27 mouse cellular contexts compared by ENCODE assay signal in the genomic region with DNA sequence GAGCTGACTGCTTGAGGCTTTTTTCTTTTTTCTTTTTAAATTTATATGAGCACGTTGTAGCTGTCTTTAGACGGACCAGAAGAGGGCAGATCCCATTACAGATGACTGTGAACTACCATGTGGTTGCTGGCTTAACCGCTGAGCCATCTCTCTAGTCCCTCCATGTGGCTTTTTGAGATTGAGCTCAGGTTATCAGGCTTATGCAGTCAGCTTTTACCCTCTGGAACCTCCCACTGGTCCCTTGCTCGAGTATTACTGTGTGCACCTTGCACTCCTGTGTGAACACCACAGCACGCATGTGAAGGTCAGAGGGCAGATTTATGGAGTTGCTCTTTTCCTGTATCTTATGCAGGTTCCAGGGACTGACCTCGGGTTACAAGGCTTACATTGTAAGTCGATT. TPM values are rescaled to one million over a fixed set of nuclear protein-coding genes. Genes with fewer than 3 reads are reported as not detected.
DNase-seq lines count a peak whose midpoint lies in the region; ATAC-seq and TF ChIP-seq lines count a peak whose summit lies in the region.
"Had no signal": no experiment of that assay in that cellular context is flagged by ENCODE, and none has a peak within 500 bp of the region (broad histone marks: within the 10 kb centered on the region; RNA-seq: fewer than 3 reads in every experiment).

No protein-coding gene starts in this region.

- TF ChIP-seq CTCF in MEL (IDR thresholded peaks at IDR 0.05 in 2 of 3, conservative IDR thresholded peaks at IDR 0.05 in 1 of 3; ENCODE audit: control insufficient read depth in 1 of 3, insufficient read depth in 1 of 3, low read depth in 2 of 3, low read length in 3 of 3, poor library complexity in 1 of 3, severe bottlenecking in 1 of 3) = no peak

- TF ChIP-seq RAD21 in MEL (IDR thresholded peaks at IDR 0.05; ENCODE audit: low read depth, low read length) = no peak

- ATAC-seq in common myeloid progenitor, adult 5-6 weeks (replicated peaks; ENCODE audit: low read depth, poor library complexity, severe bottlenecking) = peak; percentile 60
- peak; percentile 90 for ATAC-seq in liver, embryonic 16.5 days (ENCODE audit: low read depth)
- no peak for ATAC-seq in CD4-positive, CD25-positive, alpha-beta regulatory T cell, adult 4 months
- ATAC-seq: forebrain, embryonic 13.5 days; Patski had no signal

- TF ChIP-seq EP300 in MEL (IDR thresholded peaks at IDR 0.05; ENCODE audit: low read depth in 1 of 2, low read length in 2 of 2) = no peak

- H3K27ac ChIP-seq in MEL (ENCODE audit: control insufficient read depth, low read depth, low read length) = no peak overlapping the region
- H3K27ac ChIP-seq in liver, embryonic 16.5 days (ENCODE audit: low read length) = peak overlapping the region; percentile 67
- H3K27ac ChIP-seq: embryonic facial prominence, embryonic 12.5 days; forebrain, embryonic 13.5 days; hindbrain, embryonic 15.5 days; left cerebral cortex, adult 2 months; limb, embryonic 15.5 days; macrophage; neural tube, embryonic 15.5 days had no signal

- H3K79me2 ChIP-seq in MEL (ENCODE audit: control insufficient read depth, insufficient read depth, low read length, poor library complexity) = no peaks in the 10 kb centered on the region

- no peak overlapping the region for H3K4me3 ChIP-seq in MEL (ENCODE audit: control insufficient read depth in 1 of 2, insufficient read depth in 1 of 2, low read depth in 2 of 2, low read length in 2 of 2)
- no peak overlapping the region for H3K4me3 ChIP-seq in liver, embryonic 16.5 days (ENCODE audit: low read depth, low read length)
- H3K4me3 ChIP-seq: embryonic facial prominence, embryonic 12.5 days; erythroblast, embryonic 14.5 days; forebrain, embryonic 13.5 days; hindbrain, embryonic 15.5 days; left cerebral cortex, adult 2 months; limb, embryonic 15.5 days; neural tube, embryonic 15.5 days had no signal

- DNase-seq in MEL (ENCODE audit: low read depth, low spot score) (peak; percentile 13), liver (peak; percentile 70)
- no peak for DNase-seq in left cerebral cortex, postnatal 10 days (ENCODE audit: extremely low spot score in 1 of 2, low spot score in 2 of 2)
- no peak for DNase-seq in cerebellum, adult 18-20 months
- no peak for DNase-seq in frontal cortex, adult 2 months (ENCODE audit: extremely low spot score in 1 of 2, low spot score in 1 of 2)
- DNase-seq: adrenal gland, adult 2 months; cerebellum, postnatal 10 days; kidney, adult 18-20 months; layer of hippocampus, adult 9-11 months; left cerebral cortex, postnatal 4 days; right cerebral cortex, postnatal 25 days; spleen, adult 18-20 months; thymus, adult 18-20 months; thymus, postnatal 36 days had no signal

- peaks cover 10 to 11% of the 10 kb centered on the region in 2 experiments for H3K4me1 ChIP-seq in MEL (ENCODE audit: control insufficient read depth in 1 of 2, insufficient read depth in 2 of 2, low read length in 2 of 2)
- peaks cover 33% of the 10 kb centered on the region for H3K4me1 ChIP-seq in liver, embryonic 16.5 days (ENCODE audit: control insufficient read depth, low read depth, low read length)
- H3K4me1 ChIP-seq: embryonic facial prominence, embryonic 12.5 days; forebrain, embryonic 13.5 days; hindbrain, embryonic 15.5 days; limb, embryonic 15.5 days; neural tube, embryonic 15.5 days had no signal

- H3K27me3 ChIP-seq in MEL (ENCODE audit: control insufficient read depth in 1 of 2, insufficient read depth in 2 of 2, low read length in 2 of 2) = no peaks in the 10 kb centered on the region
- H3K27me3 ChIP-seq in liver, embryonic 16.5 days (ENCODE audit: control insufficient read depth, insufficient read depth, low read depth, low read length) = no peaks in the 10 kb centered on the region
- H3K27me3 ChIP-seq: embryonic facial prominence, embryonic 12.5 days; forebrain, embryonic 13.5 days; hindbrain, embryonic 15.5 days; limb, embryonic 15.5 days; neural tube, embryonic 15.5 days; Patski had no signal

- intact Hi-C loops in left cerebral cortex, postnatal 10 days (cut with DNase I) = no loop called here

- no peak for TF ChIP-seq POLR2A in MEL (IDR thresholded peaks at IDR 0.05; ENCODE audit: control insufficient read depth in 1 of 2, insufficient read depth in 1 of 2, low read depth in 1 of 2, low read length in 2 of 2, poor library complexity in 1 of 2)

- peak overlapping the region; percentile 3; the same call in 1 of the 2 replicates for H3K4me2 ChIP-seq in liver, embryonic 16.5 days (ENCODE audit: low read depth, low read length)
- H3K4me2 ChIP-seq: embryonic facial prominence, embryonic 12.5 days; forebrain, embryonic 13.5 days; hindbrain, embryonic 15.5 days; limb, embryonic 15.5 days; midbrain, embryonic 11.5 days; neural tube, embryonic 15.5 days had no signal

- no peaks in the 10 kb centered on the region for H3K9me3 ChIP-seq in MEL (replicated peaks; ENCODE audit: insufficient read depth, low read length)
- H3K9me3 ChIP-seq in liver, embryonic 16.5 days (replicated peaks; ENCODE audit: control insufficient read depth, low read length) = no peaks in the 10 kb centered on the region
- H3K9me3 ChIP-seq: embryonic facial prominence, embryonic 12.5 days; forebrain, embryonic 13.5 days; hindbrain, embryonic 15.5 days; limb, embryonic 15.5 days; neural tube, embryonic 15.5 days had no signal

- no peak overlapping the region for H3K9ac ChIP-seq in MEL (ENCODE audit: control insufficient read depth, low read depth, low read length, poor library complexity, severe bottlenecking)
- H3K9ac ChIP-seq in liver, embryonic 16.5 days (ENCODE audit: low read depth, low read length) = no peak overlapping the region
- H3K9ac ChIP-seq: embryonic facial prominence, embryonic 12.5 days; forebrain, embryonic 13.5 days; hindbrain, embryonic 15.5 days; limb, embryonic 15.5 days; neural tube, embryonic 15.5 days had no signal

- peaks cover 0 to 12% of the 10 kb centered on the region in 2 experiments; a peak in 2 of 4 replicates for H3K36me3 ChIP-seq in MEL (ENCODE audit: control insufficient read depth in 1 of 2, insufficient read depth in 2 of 2, low read length in 2 of 2)
- no peaks in the 10 kb centered on the region for H3K36me3 ChIP-seq in liver, embryonic 16.5 days (ENCODE audit: control insufficient read depth, insufficient read depth)
- H3K36me3 ChIP-seq: embryonic facial prominence, embryonic 12.5 days had no signal

- 29% methylated on average over 7 of the region's 7 CpGs for WGBS in liver, embryonic 16.5 days (ENCODE audit: insufficient replicate concordance)

TF ChIP-seq in MEL, 35 proteins besides CTCF, POLR2A, EP300 and RAD21:
- TF ChIP-seq CHD2 (IDR thresholded peaks at IDR 0.05; ENCODE audit: low read length) = no peak
- no peak for TF ChIP-seq SMC3 (IDR thresholded peaks at IDR 0.05; ENCODE audit: low read depth, low read length)
- no peak for TF ChIP-seq NELFE (IDR thresholded peaks at IDR 0.05; ENCODE audit: low read depth, low read length)
- TF ChIP-seq GATA1 (IDR thresholded peaks at IDR 0.05; ENCODE audit: low read depth, low read length) = no peak
- no peak for TF ChIP-seq MYB (IDR thresholded peaks at IDR 0.05; ENCODE audit: low read depth, low read length)
- no peak for TF ChIP-seq TCF12 (IDR thresholded peaks at IDR 0.05; ENCODE audit: low read depth, low read length)
- no peak for TF ChIP-seq CHD1 (IDR thresholded peaks at IDR 0.05; ENCODE audit: low read depth, low read length)
- TF ChIP-seq GABPA (IDR thresholded peaks at IDR 0.05; ENCODE audit: low read depth, low read length) = no peak
- no peak for TF ChIP-seq UBTF (IDR thresholded peaks at IDR 0.05; ENCODE audit: borderline replicate concordance, insufficient read depth, low read depth, low read length)
- TF ChIP-seq KAT2A (conservative IDR thresholded peaks at IDR 0.05; ENCODE audit: low read depth, low read length) = no peak
- no peak for TF ChIP-seq RCOR1 (IDR thresholded peaks at IDR 0.05; ENCODE audit: low read depth, low read length)
- TF ChIP-seq ZC3H11A (IDR thresholded peaks at IDR 0.05; ENCODE audit: low read depth, low read length) = no peak
- no peak for TF ChIP-seq BHLHE40 (IDR thresholded peaks at IDR 0.05; ENCODE audit: borderline replicate concordance, low read depth, low read length)
- no peak for TF ChIP-seq SIN3A (IDR thresholded peaks at IDR 0.05; ENCODE audit: low read length)
- no peak for TF ChIP-seq MAZ (IDR thresholded peaks at IDR 0.05; ENCODE audit: low read depth, low read length)

RNA-seq across cellular contexts. Expression of gene Ndrg3, which starts 35.5 kb away (rescaled TPM):
- total RNA-seq in MEL (2012; rRNA removed) = 19.0 and 20.1 TPM in 2 replicates
- polyA plus RNA-seq in MEL (2012; ENCODE audit: insufficient read depth in 1 of 2, insufficient read length in 2 of 2, low read depth in 1 of 2, low replicate concordance in 2 of 2, missing spikeins in 1 of 2) = 10 to 100 TPM in 1 of 2 experiments, not detected in 1; 39.6 TPM
- total RNA-seq in common myeloid progenitor, adult 5-6 weeks (2017) = 41.5 and 42.7 TPM in 2 replicates
- polyA plus RNA-seq in liver, embryonic 16.5 days (2015; fragmentation: Nextera tagmentation; extraction: Ambion mirVana) = 30.8 and 32.6 TPM in 2 replicates
- total RNA-seq in left cerebral cortex, postnatal 10 days (2021) = 100 to 1,000 TPM; 581 to 586 TPM
- 439 and 512 TPM in 2 replicates for polyA plus RNA-seq in frontal cortex, adult 2 months (2012; rRNA removed)
- 100 to 1,000 TPM; 155 to 181 TPM for polyA plus RNA-seq in CD4-positive, CD25-positive, alpha-beta regulatory T cell, adult 4 months (2017; shearing (Covaris generic))

RNA-seq across cellular contexts. Expression of gene Dsn1, which starts 50.6 kb away (rescaled TPM):
- total RNA-seq in MEL (2012; rRNA removed) = 27.1 and 29.3 TPM in 2 replicates
- 10 to 100 TPM in 1 of 2 experiments, not detected in 1; 33.2 TPM for polyA plus RNA-seq in MEL (2012; ENCODE audit: insufficient read depth in 1 of 2, insufficient read length in 2 of 2, low read depth in 1 of 2, low replicate concordance in 2 of 2, missing spikeins in 1 of 2)
- 29.0 and 42.4 TPM in 2 replicates for total RNA-seq in common myeloid progenitor, adult 5-6 weeks (2017)
- polyA plus RNA-seq in liver, embryonic 16.5 days (2015; fragmentation: Nextera tagmentation; extraction: Ambion mirVana) = 26.7 and 28.0 TPM in 2 replicates
- total RNA-seq in left cerebral cortex, postnatal 10 days (2021) = 1 to 10 TPM; 5.9 to 7.1 TPM
- 6.6 and 7.3 TPM in 2 replicates for polyA plus RNA-seq in frontal cortex, adult 2 months (2012; rRNA removed)
- 10 to 100 TPM; 10.8 to 16.6 TPM for polyA plus RNA-seq in CD4-positive, CD25-positive, alpha-beta regulatory T cell, adult 4 months (2017; shearing (Covaris generic))

Comparison
In these comparisons a context has a peak if more than half of its experiments do, and no peak if none do; other contexts are left out.
1. DNase-seq: peak in MEL (single experiment) and liver (single experiment); none in left cerebral cortex, postnatal 10 days (0 of 2), cerebellum, adult 18-20 months (0 of 2) and frontal cortex, adult 2 months (0 of 2).